Mouse (Mus musculus) skeletal muscle tissue, adult 2 months (tissue): ENCODE results near the gene Lrrc28.

Source experiments
- DNase-seq: peaks from one replicate; pipeline ENCODE4 v3.0.0-alpha.2; 2012; ENCODE audit warnings: low read depth, low spot score

Lrrc28 gene

GRCm38 (mm10) chr7:67644833-67645680 is at the start of gene Lrrc28:
Gene Lrrc28, minus strand, starts transcription at chr7:67645268.
- peak; percentile 100 for DNase-seq

- DNase-seq = no peak
Measured at GRCm38 (mm10) chr7:67692791-67693538, 47.9 kb upstream of the Lrrc28 start.

GRCm38 (mm10) chr7:67692141-67692540 is 47.1 kb upstream of the Lrrc28 start:
- no peak for DNase-seq

GRCm38 (mm10) chr7:67691036-67691435 is 46.0 kb upstream of the Lrrc28 start:
- DNase-seq = peak; percentile 86

DNA sequence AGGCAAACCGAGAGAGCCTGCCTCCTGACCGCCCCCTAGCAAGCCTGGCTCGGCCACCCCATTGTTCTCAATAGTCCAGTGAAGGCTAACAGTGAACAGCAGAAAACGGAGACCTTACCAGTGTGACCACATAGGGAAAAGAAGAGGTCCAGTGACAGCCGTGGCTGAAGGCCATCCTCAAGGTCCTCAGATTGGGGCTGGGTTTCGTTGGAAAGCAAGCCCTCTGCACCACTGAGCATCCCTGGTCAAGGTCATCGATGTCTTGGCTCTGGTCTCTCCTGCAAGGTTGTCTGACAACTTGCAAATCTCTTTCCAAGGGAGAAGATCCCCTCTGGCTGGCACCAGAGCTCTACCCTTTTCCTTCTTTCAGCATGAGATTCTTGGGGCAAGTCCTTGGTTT is 44.7 kb upstream of the Lrrc28 start:
- DNase-seq = no peak

DNA sequence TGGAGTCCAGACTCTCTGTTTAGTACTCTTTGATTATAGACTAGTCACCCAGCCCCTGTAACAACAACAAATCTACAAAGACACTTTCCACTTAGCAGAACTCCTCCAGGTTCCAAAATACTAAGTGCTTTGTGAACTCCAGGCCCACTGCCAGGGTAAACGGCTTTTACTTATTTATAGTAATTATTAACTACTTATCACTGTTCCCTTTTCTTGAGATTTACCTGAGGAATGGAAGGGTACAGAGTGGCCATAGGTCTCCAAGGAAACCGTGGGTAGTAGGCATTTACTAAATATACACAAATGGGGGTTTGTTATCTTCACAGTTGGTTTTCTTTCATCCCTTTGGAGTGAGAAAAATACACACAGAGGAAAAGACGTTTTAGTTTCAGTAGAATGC is 43.2 kb upstream of the Lrrc28 start:
- DNase-seq = no peak

GRCm38 (mm10) chr7:67686545-67686944 is 41.5 kb upstream of the Lrrc28 start:
- DNase-seq = no peak

GRCm38 (mm10) chr7:67683006-67683405 is 37.9 kb upstream of the Lrrc28 start:
- no peak for DNase-seq

- DNase-seq = no peak
Measured at GRCm38 (mm10) chr7:67681078-67681477, 36.0 kb upstream of the Lrrc28 start.

- no peak for DNase-seq
Measured at GRCm38 (mm10) chr7:67678878-67679499, 33.9 kb upstream of the Lrrc28 start.

GRCm38 (mm10) chr7:67673656-67674055 is 28.6 kb upstream of the Lrrc28 start:
- no peak for DNase-seq

- peak; percentile 94 for DNase-seq
Measured at GRCm38 (mm10) chr7:67672650-67673049, 27.6 kb upstream of the Lrrc28 start.

GRCm38 (mm10) chr7:67670965-67671364 is 25.9 kb upstream of the Lrrc28 start:
- no peak for DNase-seq

DNA sequence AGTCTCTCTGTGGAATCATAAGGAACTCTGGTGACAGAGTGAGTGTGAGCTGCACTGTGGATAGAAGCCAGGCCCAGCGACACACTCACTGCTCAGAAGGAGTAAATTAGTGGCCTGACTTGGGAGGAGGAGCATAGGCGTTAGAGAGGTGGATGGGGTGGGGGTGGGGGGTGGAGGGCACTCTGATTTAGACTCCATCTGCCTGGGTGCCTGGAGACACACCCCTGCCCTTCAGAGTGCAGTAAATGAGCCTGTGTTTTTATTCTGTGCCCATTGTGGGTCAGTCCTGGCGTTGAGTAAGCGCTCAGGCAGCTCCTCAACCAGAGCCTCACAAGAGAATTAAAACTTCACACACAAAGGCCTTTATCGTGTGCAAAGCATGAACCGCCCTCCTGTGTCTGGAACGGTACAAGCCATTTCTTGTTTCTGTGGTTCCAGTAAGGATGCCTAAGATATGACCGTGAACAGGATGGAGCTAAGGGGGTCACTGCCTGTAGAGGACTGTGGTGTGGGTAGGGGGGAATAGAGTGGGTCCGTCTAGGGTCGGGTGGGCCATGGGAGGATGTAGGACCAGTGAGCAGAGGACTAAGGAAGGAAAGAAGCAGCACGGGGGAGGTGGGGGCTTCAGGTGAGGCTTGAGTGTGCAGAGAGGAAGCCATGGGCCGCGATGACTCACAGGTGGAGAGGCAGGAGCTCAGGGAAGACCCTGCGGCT is 19.1 kb upstream of the Lrrc28 start:
- no peak for DNase-seq

GRCm38 (mm10) chr7:67662424-67662823 is 17.4 kb upstream of the Lrrc28 start:
- DNase-seq = no peak

- DNase-seq = no peak
Measured at GRCm38 (mm10) chr7:67658110-67658509, 13.0 kb upstream of the Lrrc28 start.

DNA sequence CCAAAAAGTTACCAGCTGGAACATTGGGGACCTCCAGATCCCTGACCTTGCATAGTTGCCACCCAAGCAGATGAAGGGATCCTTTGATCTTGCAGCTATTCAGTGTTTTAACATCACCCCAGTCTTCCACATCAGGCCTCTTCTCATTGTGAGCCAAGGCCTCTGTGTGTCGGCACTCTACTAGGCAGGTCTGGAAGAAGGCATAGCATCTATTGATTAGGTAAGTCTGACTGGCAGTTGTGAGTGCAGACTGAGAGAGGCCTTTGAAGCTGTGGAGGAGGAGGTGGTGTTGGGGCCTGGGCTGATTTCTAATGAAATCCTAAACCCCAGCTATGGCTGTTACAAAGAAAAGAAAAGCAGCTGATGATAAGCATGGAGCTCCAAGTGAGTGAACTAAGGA is 10.1 kb upstream of the Lrrc28 start:
- no peak for DNase-seq

DNA sequence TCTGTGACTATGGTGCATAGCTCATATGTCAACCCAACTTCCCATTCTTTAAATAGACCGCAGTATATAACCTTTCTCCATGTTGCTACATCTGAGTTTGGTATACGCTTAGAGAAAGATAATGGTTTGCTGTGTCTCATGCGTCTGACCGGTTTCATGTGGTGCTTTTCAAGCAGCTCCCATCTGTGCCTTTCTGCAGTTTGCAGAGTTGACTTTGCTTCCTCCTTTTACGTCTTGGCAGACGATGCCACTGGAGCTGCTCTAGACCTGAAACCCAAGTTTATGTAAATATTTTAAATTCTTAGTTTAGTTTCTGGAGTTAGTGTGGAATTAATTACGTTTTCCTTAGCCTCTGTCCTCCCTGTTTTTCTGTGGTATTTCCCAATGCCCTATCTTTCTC is 9.6 kb upstream of the Lrrc28 start:
- no peak for DNase-seq

DNA sequence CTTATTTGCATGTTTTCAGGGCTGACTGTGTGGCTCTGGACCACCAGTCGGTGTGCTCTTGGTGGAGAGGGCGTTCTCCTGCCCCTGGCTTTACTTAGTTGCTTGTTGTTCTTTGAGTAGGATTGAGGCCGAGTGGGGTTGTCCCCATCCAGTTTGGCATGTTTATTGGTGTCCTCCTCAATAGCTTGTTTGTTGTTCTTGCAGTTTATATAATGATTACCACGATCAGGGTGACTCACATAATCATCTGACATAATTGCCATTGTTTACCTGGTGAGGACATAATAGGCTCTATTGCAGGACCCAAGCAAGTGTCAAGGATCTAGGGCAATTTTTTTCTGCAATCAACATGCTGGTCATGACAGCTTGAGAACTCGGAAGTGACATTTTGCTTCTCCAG is 7.1 kb upstream of the Lrrc28 start:
- no peak for DNase-seq

DNA sequence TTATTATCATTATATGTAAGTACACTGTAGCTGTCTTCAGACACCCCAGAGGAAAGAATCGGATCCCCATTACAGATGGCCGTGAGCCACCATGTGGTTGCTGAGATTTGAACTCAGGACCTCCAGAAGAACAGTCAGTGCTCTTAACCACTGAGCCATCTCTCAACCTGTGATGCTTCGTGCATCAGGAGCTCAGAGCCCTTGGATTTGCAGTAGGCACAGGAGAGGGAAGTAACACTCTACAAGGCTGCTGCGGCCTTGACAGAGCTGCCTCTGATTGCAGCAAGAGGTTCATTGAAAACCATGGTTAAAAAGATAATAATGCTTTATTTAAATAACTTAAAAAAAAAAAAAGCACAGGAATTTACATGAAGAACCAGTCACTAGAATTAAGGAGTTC is 3.3 kb upstream of the Lrrc28 start:
- no peak for DNase-seq

GRCm38 (mm10) chr7:67647277-67647676 is 2.2 kb upstream of the Lrrc28 start, which contains the start of gene Ttc23:
Gene Ttc23, plus strand, starts transcription at chr7:67647410.
- DNase-seq = peak; percentile 63

- DNase-seq = no peak
Measured at GRCm38 (mm10) chr7:67646131-67646530, 1.1 kb upstream of the Lrrc28 start.
